Mouse (Mus musculus) heart, postnatal 14 days (tissue): ENCODE data around the gene Dnaaf3. TPM values are rescaled to one million over a fixed set of nuclear protein-coding genes. Genes with fewer than 3 reads are reported as not detected.

Experiments used
- microRNA-seq, 2 experiments: library from miRNA; unstranded; fragments of <30 nt; microRNA quantifications; one replicate each; pipeline ENCODE4 v1.2.0; 2021 to 2022
- total RNA-seq, 2 experiments: library from RNA; stranded (reverse); gene quantifications; 2 replicates each; pipeline ENCODE4 v1.2.3; 2021

Dnaaf3 gene
- total RNA-seq, 2 experiments from 2014 or later = 1.8 to 1.9 TPM

Small RNAs within 50 kb of the gene (microRNA-seq; reads per million reads assigned to microRNA genes)
- 0 reads per million in 2 experiments for gene Gm23577

Other genes starting within 250 kb of the Dnaaf3 start
- not detected for gene Ncr1, start 194.7 kb downstream of the Dnaaf3 start, total RNA-seq
- under 1 TPM in 1 of 2 experiments, not detected in 1; 0.10 TPM for gene Gp6, start 134.7 kb downstream of the Dnaaf3 start, total RNA-seq
- 10 to 100 TPM; 31.0 to 32.1 TPM for gene Rdh13, start 86.8 kb downstream of the Dnaaf3 start, total RNA-seq
- gene Eps8l1, start 71.8 kb downstream of the Dnaaf3 start, total RNA-seq = 1 to 10 TPM; 3.1 to 4.9 TPM
- 10 to 100 TPM; 76.0 to 82.1 TPM for gene Ppp1r12c, start 30.8 kb downstream of the Dnaaf3 start, total RNA-seq
- 10 to 100 TPM; 25.4 to 33.6 TPM for gene Tnnt1, start 16.1 kb downstream of the Dnaaf3 start, total RNA-seq
- gene Tnni3, start 8.2 kb downstream of the Dnaaf3 start, total RNA-seq = 1,000 to 10,000 TPM; 7,272 to 7,308 TPM
- 1 to 10 TPM; 1.4 to 1.9 TPM for gene Syt5, start 15.1 kb upstream of the Dnaaf3 start, total RNA-seq
- gene Ptprh, start 71.6 kb upstream of the Dnaaf3 start, total RNA-seq = not detected
- gene Tmem86b, start 99.0 kb upstream of the Dnaaf3 start, total RNA-seq = 1 to 10 TPM; 6.8 to 7.4 TPM
- 10 to 100 TPM; 73.7 to 78.8 TPM for gene Ppp6r1, start 126.6 kb upstream of the Dnaaf3 start, total RNA-seq
- gene Hspbp1, start 152.6 kb upstream of the Dnaaf3 start, total RNA-seq = 10 to 100 TPM; 29.2 to 33.7 TPM
- 1 to 10 TPM; 1.6 to 1.8 TPM for gene Brsk1, start 158.2 kb upstream of the Dnaaf3 start, total RNA-seq
- not detected for gene Tmem150b, start 192.8 kb upstream of the Dnaaf3 start, total RNA-seq
- 10 to 100 TPM; 30.5 to 31.9 TPM for gene Kmt5c, start 207.7 kb upstream of the Dnaaf3 start, total RNA-seq
- gene Cox6b2, start 220.6 kb upstream of the Dnaaf3 start, total RNA-seq = 1 to 10 TPM; 5.2 to 7.0 TPM
- gene Fam71e2, start 238.8 kb upstream of the Dnaaf3 start, total RNA-seq = not detected